Mouse (Mus musculus) ZHBTc4 (cell line): ENCODE results near the gene Entpd3.

Source experiments
- DNase-seq: peaks from one replicate; pipeline ENCODE4 v3.0.0-alpha.2; 2011; ENCODE audit warnings: low read depth, low spot score

Entpd3 gene

GRCm38 (mm10) chr9:120579808-120580207 lies 40.2 kb downstream of the Entpd3 start:
- no peak for DNase-seq

- DNase-seq, result peak; percentile 92
Observed at GRCm38 (mm10) chr9:120581941-120582618, 42.5 kb downstream of the Entpd3 start.

DNA sequence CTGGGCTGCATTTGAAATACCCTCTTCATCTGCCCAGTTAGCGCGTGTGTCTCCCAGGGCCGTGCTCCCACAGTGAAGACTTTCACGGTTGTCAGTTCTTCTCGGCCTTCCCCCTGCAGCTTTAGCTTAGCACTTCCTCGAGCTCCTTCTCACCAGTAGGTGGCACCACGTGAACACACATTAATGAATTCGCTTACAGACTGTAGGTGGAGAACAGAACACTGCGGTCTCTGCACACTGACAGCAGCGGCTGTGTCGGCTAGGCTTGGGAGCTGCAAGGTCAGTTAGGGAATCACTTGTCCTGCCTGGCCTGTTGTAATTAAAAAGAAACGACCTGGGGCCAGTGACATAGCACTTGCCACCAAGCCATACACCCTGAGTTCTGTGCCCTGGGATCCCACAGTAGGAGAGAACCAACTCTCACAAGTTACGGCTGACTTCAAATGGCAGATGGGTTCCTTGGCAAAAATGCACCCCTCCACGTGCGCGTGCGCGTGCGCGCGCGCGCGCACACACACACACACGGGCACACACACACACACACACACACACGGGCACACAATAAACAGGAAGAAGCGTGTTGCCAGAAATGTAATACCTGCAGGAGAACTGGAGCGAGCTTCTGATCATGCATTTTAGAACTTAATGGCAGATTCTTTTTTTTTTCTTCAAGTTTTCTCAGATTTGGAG lies 43.1 kb downstream of the Entpd3 start:
- peak; percentile 94 for DNase-seq

DNA sequence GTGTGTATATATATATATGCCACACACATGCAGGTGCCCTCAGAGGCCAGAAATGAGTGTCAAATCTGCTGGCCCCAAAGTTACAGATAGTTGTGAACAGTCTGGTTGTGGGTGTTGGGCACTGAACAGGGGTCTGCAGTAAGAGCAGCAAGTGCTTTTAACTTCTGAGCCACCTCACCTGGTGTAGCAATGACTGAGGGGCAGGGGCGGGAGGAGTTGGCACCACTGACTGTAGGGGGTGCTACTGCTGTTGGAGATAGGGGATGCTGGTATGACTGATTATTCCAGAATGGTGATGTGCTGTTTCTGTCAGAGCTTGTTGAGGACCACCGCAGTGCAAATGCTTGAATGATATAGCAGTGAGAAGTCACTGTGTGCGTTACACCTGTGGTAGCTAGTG lies 43.7 kb downstream of the Entpd3 start:
- DNase-seq, result no peak

GRCm38 (mm10) chr9:120586546-120586945 lies 46.9 kb downstream of the Entpd3 start:
- peak; percentile 87 for DNase-seq

DNA sequence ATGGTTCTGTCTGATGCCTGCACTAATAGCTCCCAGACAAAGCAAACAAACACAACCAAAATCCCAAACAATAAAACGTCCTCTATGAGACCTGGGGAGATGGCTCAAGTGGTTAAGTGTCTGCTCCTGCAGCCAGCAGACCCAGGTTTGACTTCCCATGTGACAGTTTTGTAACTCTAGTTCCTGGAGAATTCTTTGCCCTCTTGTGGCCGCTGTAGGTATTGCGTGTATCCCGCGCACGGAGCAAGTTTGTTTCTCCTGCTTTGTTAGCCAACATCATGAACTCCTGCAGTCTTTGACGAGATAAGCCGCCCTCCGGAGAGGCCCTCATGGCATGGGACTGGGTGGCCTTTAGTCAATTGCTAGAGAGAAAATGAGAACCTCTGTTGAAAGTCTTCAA lies 51.9 kb downstream of the Entpd3 start:
- peak; percentile 90 for DNase-seq

- peak; percentile 69 for DNase-seq
Observed at GRCm38 (mm10) chr9:120593383-120594101, 53.9 kb downstream of the Entpd3 start.

GRCm38 (mm10) chr9:120594839-120595238 lies 55.2 kb downstream of the Entpd3 start:
- no peak for DNase-seq

DNA sequence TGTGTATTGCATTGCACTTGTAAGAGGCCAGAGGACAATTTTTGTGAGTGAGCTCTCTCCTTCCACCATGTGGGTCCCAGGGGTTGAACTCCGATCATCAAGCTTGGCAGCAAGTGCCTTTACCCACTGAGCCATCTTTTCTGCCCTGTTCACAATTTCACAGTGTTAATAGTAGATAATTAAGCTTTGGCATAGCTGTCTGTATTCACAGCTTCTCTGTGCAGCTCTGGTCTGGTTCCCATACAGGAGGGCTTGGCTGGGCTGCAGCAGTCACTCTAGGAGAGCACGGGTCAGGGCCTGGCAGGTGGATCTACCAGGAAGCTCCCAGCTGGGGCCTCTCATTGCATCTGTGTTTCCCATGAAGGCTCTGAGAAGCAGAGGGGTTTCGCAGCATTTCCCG lies 55.7 kb downstream of the Entpd3 start:
- no peak for DNase-seq

DNA sequence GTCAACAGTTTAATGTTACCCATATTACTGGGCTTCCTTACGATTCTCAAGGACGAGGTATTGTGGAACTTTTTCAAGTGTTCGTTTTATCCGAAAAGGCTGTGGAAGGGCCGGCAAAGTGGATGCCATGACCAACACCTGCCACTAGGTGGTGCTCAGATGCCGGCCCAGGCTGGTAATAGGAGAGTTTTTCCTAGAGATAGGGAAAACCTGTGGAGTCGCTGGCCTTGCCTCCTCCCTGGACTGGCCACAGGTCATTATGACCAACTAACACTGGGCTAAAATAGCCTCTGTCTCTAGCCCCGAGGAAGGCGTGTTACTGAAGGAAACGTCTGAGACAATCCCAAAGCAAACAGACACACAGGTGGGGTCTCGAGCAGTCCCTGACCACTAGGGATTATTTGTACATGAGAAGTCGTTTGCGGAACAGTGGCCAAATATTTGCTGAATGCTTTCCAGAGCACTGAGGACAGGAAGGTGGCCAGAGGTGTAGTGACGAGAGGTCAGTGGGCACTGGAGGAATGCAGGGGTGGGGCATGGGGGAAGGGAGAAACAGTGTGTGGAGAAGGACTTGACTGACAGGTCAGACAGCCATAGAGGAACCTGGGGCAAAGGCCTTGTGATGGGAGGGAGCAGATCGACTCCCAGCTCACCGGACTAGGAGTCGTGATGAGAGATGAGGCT lies 62.0 kb downstream of the Entpd3 start:
- DNase-seq, result peak; percentile 76

- peak; percentile 18 for DNase-seq
Observed at GRCm38 (mm10) chr9:120602172-120602838, 62.7 kb downstream of the Entpd3 start.

GRCm38 (mm10) chr9:120602839-120603511 lies 63.4 kb downstream of the Entpd3 start:
- peak; percentile 91 for DNase-seq

- DNase-seq, result no peak
Observed at GRCm38 (mm10) chr9:120603512-120603908, 63.9 kb downstream of the Entpd3 start.

DNA sequence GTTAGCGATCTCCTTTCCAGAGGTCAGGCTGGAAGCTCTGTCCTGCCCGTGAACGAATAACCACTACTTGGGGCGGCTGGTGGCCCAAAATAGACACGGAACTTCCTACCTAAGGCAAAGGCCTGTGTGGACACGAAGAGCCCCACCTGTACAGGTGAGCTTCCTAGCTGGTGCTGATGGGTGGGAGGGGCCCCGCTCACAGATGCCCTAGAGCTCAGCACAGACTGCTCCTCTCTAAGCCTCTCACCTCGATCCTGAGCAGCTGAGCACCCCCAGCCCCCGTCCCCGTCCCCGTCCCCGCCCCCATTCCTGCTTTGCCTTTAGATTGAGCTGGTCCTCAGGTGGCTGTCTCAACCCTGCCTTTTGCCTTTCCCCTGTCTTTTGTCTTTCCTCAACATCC lies 64.3 kb downstream of the Entpd3 start:
- no peak for DNase-seq

- DNase-seq, result no peak
Observed at GRCm38 (mm10) chr9:120611055-120611454, 71.4 kb downstream of the Entpd3 start.

DNA sequence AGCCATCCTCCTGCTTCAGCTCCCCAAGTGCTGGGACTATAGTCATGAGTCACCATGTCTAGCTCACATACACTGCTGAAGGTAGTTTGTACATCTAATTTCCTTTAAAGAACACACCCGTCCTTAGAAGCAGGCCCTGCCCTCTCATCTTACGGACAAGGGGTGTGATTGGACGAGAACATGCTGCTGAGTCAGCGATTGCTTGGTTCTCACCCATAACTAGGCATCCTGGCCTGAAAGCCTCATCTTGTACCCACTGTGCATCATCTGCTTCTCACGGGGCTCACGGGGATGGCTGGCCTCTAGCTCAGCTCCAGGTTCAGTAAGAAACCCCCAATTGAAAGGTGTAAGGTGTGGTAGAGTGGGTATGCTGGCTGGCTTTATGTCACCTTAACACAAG lies 74.4 kb downstream of the Entpd3 start:
- no peak for DNase-seq
